Mouse (Mus musculus) cerebellum, adult 11 months (tissue): ENCODE results near the gene Brca1.
"Not testable (repeated sequence)": the region's sequence is repeated elsewhere in the genome, so short reads cannot be mapped to it uniquely, and the experiment has no call there.

ENCODE experiments used
- DNase-seq: peaks from one replicate; pipeline ENCODE4 v3.0.0; 2022

The Brca1 gene

DNA sequence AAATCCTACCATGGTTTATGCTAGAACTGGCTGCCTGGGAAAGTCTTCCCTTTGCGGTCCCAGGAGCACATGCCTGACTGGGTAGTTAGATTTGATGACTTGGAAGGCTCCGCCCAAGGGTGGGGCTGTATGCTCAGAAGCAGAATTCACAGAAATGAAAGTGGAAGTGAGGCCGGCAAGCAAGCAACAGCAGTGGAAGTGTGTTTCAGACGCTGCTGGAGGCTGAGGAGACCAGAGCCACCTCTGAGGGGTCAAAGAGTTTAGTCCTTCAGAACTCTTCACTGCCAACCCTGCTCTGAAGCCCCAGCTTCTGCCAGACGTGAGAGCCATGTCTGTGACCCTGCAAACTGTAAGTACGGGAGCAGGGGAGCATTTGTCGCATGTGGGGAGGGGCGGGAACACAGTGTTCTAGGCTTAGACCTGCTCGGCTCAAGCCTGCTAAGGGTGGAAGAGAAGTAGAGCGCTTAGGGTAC lies 103.4 kb downstream of the Brca1 start, which contains the start of gene Ifi35:
TSS of gene Ifi35 (plus strand) at position 134 of the 473 bp plus-strand sequence.
- no peak for DNase-seq

DNA sequence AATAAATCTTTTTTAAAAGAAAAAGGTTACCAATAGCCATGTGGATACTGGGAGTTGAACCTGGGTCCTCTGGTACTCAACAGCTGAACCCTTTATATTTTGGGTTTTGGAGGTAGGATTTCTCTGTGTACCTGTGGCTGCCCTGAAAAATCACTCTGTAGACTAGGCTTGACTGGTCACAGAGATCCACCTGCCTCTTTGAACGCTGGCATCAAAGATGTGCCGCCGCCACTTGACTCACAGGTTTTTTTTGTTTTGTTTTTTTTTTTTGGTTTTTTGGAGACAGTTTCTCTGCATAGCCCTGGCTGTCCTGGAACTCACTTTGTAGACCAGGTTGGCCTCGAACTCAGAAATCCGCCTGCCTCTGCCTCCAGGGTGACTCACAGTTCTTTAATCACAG lies 104.0 kb downstream of the Brca1 start:
- no peak for DNase-seq

DNA sequence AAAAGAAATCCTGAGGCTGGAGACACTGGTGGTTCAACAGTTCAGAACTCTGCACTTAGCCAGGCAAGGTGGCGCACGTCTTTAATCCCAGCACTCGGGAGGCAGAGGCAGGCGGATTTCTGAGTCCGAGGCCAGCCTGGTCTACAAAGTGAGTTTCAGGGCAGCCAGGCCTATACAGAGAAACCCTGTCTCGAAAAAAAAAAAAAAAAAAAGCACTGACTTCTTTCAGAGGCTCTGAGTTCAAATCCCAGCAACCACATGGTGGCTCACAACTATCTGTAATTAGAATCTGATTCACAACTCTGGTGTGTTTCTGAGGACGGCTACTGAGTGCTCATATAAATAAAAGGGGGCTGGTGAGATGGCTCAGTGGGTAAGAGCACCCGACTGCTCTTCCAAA lies 104.9 kb downstream of the Brca1 start:
- not testable (repeated sequence) for DNase-seq

GRCm38 (mm10) chr11:101446319-101446718 lies 105.4 kb downstream of the Brca1 start:
- DNase-seq, result no peak

GRCm38 (mm10) chr11:101442760-101443159 lies 109.0 kb downstream of the Brca1 start:
- no peak for DNase-seq

GRCm38 (mm10) chr11:101442127-101442693 lies 109.5 kb downstream of the Brca1 start, which contains the start of gene Rpl27:
TSS of gene Rpl27 (plus strand) at chr11:101442298.
- DNase-seq, result peak; percentile 97

DNA sequence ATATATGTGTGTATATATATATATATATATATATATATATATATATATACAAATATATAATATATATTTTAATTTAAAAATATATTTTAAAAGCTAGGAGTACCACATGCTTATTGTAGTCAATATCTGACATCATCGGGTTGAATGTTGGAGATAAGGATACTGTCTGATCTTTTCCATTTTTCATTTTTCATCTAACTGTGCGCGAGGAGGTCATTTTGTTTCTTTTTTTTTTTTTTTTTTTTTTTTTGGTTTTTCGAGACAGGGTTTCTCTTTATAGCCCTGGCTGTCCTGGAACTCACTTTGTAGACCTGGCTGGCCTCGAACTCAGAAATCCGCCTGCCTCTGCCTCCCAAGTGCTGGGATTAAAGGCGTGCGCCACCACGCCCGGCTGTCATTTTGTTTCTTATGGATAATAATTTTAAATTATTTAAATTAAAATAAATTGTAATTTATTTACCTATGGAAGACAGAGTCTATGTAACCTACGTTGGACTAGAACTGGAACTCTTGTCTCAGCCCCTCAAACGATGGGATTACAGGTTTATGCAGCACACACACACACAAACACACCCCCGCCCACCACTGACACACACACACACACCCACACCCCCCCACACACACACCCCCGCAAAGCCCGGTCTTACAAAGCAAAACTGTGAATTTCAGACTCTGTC lies 110.2 kb downstream of the Brca1 start:
- DNase-seq, result not testable (repeated sequence)
